Mouse (Mus musculus) liver, embryonic 14.5 days (tissue): ENCODE measurements around the gene Ager. TPM values are rescaled to one million over a fixed set of nuclear protein-coding genes. Genes with fewer than 3 reads are reported as not detected.
A peak's percentile ranks its signal among the peaks of the same experiment; 100 is the strongest.

Source experiments
- ATAC-seq: fragments of 200-750 bp; cut with Nextera tagmentation; 2 replicates; pipeline ENCODE4 v1.8.0; 2017; ENCODE audit warnings: moderate number of reproducible peaks, mild to moderate bottlenecking, moderate library complexity; ENCODE audit not compliant: insufficient read depth
- DNase-seq, 3 experiments: peaks; one replicate each; pipeline ENCODE4 v3.0.0-alpha.2; 2012 to 2013; ENCODE audit warnings: low read depth in 3 of 3, low spot score in 3 of 3
- H3K27ac ChIP-seq: fragments of 300-500 bp; sonication (generic); 2 replicates; pipeline ENCODE4 v1.5.1; 2014; ENCODE audit warnings: moderate library complexity, mild to moderate bottlenecking, control low read depth, inconsistent platforms
- H3K27me3 ChIP-seq: fragments of 300-500 bp; sonication (generic); 2 replicates; pipeline ENCODE4 v1.6.1; 2014; ENCODE audit warnings: mild to moderate bottlenecking, low read length, moderate library complexity; ENCODE audit not compliant: control insufficient read depth, insufficient read depth
- H3K36me3 ChIP-seq: fragments of 300-500 bp; sonication (generic); replicated peaks from 2 replicates; pipeline ENCODE4 v1.6.1; 2014; ENCODE audit warnings: low read depth; ENCODE audit not compliant: control insufficient read depth, insufficient read depth
- H3K4me1 ChIP-seq, 2 experiments: fragments of 200-500 bp in 1 of 2; fragments of 300-500 bp in 1 of 2; sonication (generic) in 1 of 2; replicated peaks; 2 replicates each; pipeline ENCODE4 v1.6.1; 2012 to 2014; ENCODE audit warnings: antibody characterized with exemption in 1 of 2, inconsistent platforms in 1 of 2, low read length in 1 of 2; ENCODE audit not compliant: control insufficient read depth in 2 of 2, insufficient read depth in 2 of 2
- H3K4me2 ChIP-seq: fragments of 300-500 bp; sonication (generic); 2 replicates; pipeline ENCODE4 v1.6.1; 2014; ENCODE audit warnings: low read depth, mild to moderate bottlenecking, control low read depth, moderate library complexity
- H3K4me3 ChIP-seq, 2 experiments: fragments of 200-500 bp in 1 of 2; fragments of 300-500 bp in 1 of 2; sonication (generic) in 1 of 2; 2 replicates each; pipeline ENCODE4 v1.5.1; 2012 to 2014; ENCODE audit warnings: low read depth in 2 of 2, low read length in 2 of 2, mild to moderate bottlenecking in 2 of 2, control low read depth in 1 of 2, inconsistent platforms in 1 of 2, moderate library complexity in 1 of 2; ENCODE audit not compliant: insufficient read depth in 1 of 2
- H3K9ac ChIP-seq: fragments of 300-500 bp; sonication (generic); replicated peaks from 2 replicates; pipeline ENCODE4 v1.6.1; 2014; ENCODE audit warnings: mild to moderate bottlenecking, control low read depth, moderate library complexity
- H3K9me3 ChIP-seq: fragments of 300-500 bp; sonication (generic); 2 replicates; pipeline ENCODE4 v1.6.1; 2016; ENCODE audit warnings: low read length, mixed read lengths; ENCODE audit not compliant: control insufficient read depth
- CTCF ChIP-seq: IDR thresholded peaks from 2 replicates; pipeline ENCODE4 v1.5.1; 2016; ENCODE audit warnings: antibody characterized with exemption, low read depth, control low read depth
- EP300 ChIP-seq: IDR thresholded peaks from 2 replicates; pipeline ENCODE4 v1.6.1; 2016; ENCODE audit warnings: antibody characterized with exemption, low read depth
- WGBS: fragments of 180-500 bp; shearing (Covaris S2); extraction: QIAGEN DNeasy Blood & Tissue Kit; methylation state at CpG from one replicate; pipeline ENCODE4 v1.1.7; 2014; ENCODE audit not compliant: insufficient replicate concordance; 5-methylcytosine and 5-hydroxymethylcytosine counted together
- polyA plus RNA-seq, 2 experiments: library from polyadenylated mRNA; depleted of rRNA in 1 of 2; stranded (reverse) in 1 of 2; unstranded in 1 of 2; fragments of >200 nt; fragmentation: Nextera tagmentation in 1 of 2; extraction: Ambion mirVana in 1 of 2; gene quantifications; 2 replicates each; pipeline versions ENCODE4 v1.2.1 to v1.2.3; 2012 to 2014

Ager gene
- 1.3 TPM in 2 replicates for polyA plus RNA-seq (2012; rRNA removed)
- 0.41 and 0.53 TPM in 2 replicates for polyA plus RNA-seq (2014; fragmentation: Nextera tagmentation; extraction: Ambion mirVana)

DNA sequence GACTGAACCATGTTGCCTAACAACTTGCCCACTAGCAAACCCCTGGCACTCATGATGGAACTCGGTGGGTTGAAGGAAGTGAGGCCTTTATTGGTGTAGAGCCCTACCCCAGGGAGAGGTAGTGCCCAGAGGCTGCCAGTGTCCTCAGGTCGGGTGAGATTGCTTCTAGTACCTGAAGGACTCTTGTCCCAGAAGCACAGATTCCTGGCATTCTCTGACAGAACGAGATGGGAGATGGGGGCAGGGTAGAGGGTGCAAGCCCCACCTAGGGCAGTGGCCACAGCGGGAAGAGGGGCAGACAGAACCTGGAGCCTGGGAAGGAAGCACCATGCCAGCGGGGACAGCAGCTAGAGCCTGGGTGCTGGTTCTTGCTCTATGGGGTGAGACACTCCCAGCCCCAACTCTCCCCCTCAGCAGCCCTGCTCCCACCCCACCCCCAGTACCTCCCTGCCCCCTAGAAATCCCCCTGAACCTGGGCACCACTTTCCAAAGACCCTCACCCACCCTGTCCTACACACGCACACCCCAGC, at the start of gene Ager:
Gene Ager, plus strand, starts transcription at position 297 of the 530 bp plus-strand sequence.
- Histone ChIP-seq H3K36me3 (peaks cover 12% of the 10 kb centered on the region), H3K4me1 (peaks cover 0 to 11% of the 10 kb centered on the region in 2 experiments; a peak in 1 of 4 replicates), H3K27ac (no peak within 1 kb of the TSS), H3K4me2 (no peak within 1 kb of the TSS), H3K9me3 (no peaks in the 10 kb centered on the region), H3K9ac (no peak within 1 kb of the TSS), H3K27me3 (no peaks in the 10 kb centered on the region), H3K4me3 (no peak within 1 kb of the TSS)
- TF ChIP-seq EP300 (no peak), CTCF (no peak)
- 21% methylated on average over 6 of the region's 6 CpGs for WGBS
- ATAC-seq (no peak), DNase-seq (no peak)

DNA sequence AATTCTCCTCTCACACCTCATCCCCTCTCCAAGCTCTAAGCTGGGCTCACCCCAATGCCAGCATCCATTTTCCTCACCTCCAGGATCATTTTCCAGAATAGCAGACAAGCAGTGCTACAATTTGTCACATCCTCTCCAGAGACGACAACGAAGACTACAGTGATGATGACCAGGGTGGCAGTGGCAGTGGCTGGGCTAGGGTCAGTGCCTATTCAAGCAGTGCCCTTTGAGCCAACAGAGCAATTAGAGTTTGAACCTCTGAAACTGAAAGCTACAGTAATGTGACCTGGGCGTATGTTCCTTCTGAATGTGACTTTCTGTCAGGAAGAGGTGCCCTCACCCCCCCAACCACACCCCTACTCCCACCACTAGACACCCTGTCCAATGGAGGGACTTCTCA, 48.5 kb upstream of the Ager start:
- no peak for TF ChIP-seq EP300
- no peak for TF ChIP-seq CTCF
- H3K27ac ChIP-seq: no peak overlapping the region
- H3K4me2 ChIP-seq: no peak overlapping the region
- WGBS: 66% methylated on average over 3 of the region's 3 CpGs
- ATAC-seq (no peak), DNase-seq (no peak)
- no peaks in the 10 kb centered on the region for H3K4me1 ChIP-seq
- no peak overlapping the region for H3K4me3 ChIP-seq
- no peak overlapping the region for H3K9ac ChIP-seq
- H3K27me3 ChIP-seq: no peaks in the 10 kb centered on the region
- H3K36me3 ChIP-seq: no peaks in the 10 kb centered on the region
- no peaks in the 10 kb centered on the region for H3K9me3 ChIP-seq

- Histone ChIP-seq H3K27me3 (no peaks in the 10 kb centered on the region), H3K27ac (no peak overlapping the region), H3K4me2 (no peak overlapping the region), H3K9ac (no peak overlapping the region), H3K4me1 (no peaks in the 10 kb centered on the region), H3K4me3 (no peak overlapping the region), H3K9me3 (no peaks in the 10 kb centered on the region), H3K36me3 (no peaks in the 10 kb centered on the region)
- 31% methylated on average over 2 of the region's 2 CpGs for WGBS
- TF ChIP-seq EP300 (no peak), CTCF (no peak)
- ATAC-seq: no peak
- no peak for DNase-seq
Observed at GRCm38 (mm10) chr17:34549843-34550242, 47.8 kb upstream of the Ager start.

- no peak overlapping the region for H3K4me2 ChIP-seq
- no peak overlapping the region for H3K27ac ChIP-seq
- no peak overlapping the region for H3K9ac ChIP-seq
- no peak overlapping the region for H3K4me3 ChIP-seq
- no peaks in the 10 kb centered on the region for H3K27me3 ChIP-seq
- no peak for TF ChIP-seq EP300
- TF ChIP-seq CTCF: peak; percentile 95
- ATAC-seq (no peak), DNase-seq (peak; percentile 49 to 55 (median 50))
- WGBS: 16% methylated on average over 5 of the region's 5 CpGs
- H3K9me3 ChIP-seq: no peaks in the 10 kb centered on the region
- no peaks in the 10 kb centered on the region for H3K36me3 ChIP-seq
- H3K4me1 ChIP-seq: peaks cover 0 to 2% of the 10 kb centered on the region in 2 experiments; a peak in 2 of 4 replicates
Observed at GRCm38 (mm10) chr17:34555483-34555882, 42.2 kb upstream of the Ager start.

GRCm38 (mm10) chr17:34556406-34556805, 41.3 kb upstream of the Ager start:
- TF ChIP-seq CTCF: no peak
- no peak for TF ChIP-seq EP300
- Histone ChIP-seq H3K4me1 (peaks cover 3% of the 10 kb centered on the region in 2 experiments; a peak in 3 of 4 replicates), H3K9ac (no peak overlapping the region), H3K27ac (no peak overlapping the region), H3K9me3 (no peaks in the 10 kb centered on the region), H3K27me3 (no peaks in the 10 kb centered on the region), H3K4me2 (no peak overlapping the region), H3K4me3 (no peak overlapping the region), H3K36me3 (no peaks in the 10 kb centered on the region)
- WGBS: 54% methylated on average over 8 of the region's 8 CpGs
- ATAC-seq (no peak), DNase-seq (no peak)
